Mouse (Mus musculus): ENCODE data around the gene Grik5. TPM values are rescaled to one million over a fixed set of nuclear protein-coding genes. Genes with fewer than 3 reads are reported as not detected.

Grik5 gene
- total and polyA plus RNA-seq, 2 experiments from 2014 or later, result 18.6 to 153 TPM

DNA sequence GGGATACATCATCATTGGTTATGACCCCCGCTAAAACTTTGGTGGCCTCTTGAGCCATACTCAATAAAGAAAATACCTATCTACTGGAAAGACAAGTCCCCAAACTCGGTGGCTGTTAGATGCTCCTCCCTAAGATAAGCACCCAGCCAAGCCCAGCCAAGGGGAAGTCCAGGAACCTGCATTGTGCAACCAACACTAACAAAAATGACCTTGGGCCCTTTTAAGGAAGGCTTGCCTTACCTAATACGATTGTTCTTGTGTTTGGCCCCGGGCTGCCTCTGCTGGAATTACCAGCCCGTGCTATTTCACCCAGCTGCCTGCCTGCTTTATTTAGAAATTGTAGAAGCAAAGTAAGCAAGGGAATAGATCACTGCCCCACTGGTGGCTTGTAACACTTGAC lies 12.5 kb upstream of the Grik5 start:
- H3K27me3 ChIP-seq (ENCODE audit: insufficient read depth, low read length), result no peaks in the 10 kb centered on the region
- 87% methylated on average over 5 of the region's 5 CpGs for WGBS
- no peaks in the 10 kb centered on the region for H3K9me3 ChIP-seq (ENCODE audit: low read length)
- no peak for ATAC-seq (ENCODE audit: low FRiP score)
- peaks cover 54% of the 10 kb centered on the region for H3K36me3 ChIP-seq (ENCODE audit: insufficient read depth, low read length)
- H3K4me3 ChIP-seq (ENCODE audit: low read depth, low read length), result no peak overlapping the region
- no peak overlapping the region for H3K4me2 ChIP-seq (ENCODE audit: low read depth, low read length, poor library complexity, severe bottlenecking)
- no peaks in the 10 kb centered on the region for H3K4me1 ChIP-seq (ENCODE audit: insufficient read depth, low read length)
- no peak overlapping the region for H3K27ac ChIP-seq (ENCODE audit: low read depth, low read length)
- no peak for TF ChIP-seq CTCF (IDR thresholded peaks at IDR 0.05)
- DNase-seq (ENCODE audit: low spot score), result no peak
- H3K9ac ChIP-seq (replicated peaks; ENCODE audit: low read length, poor library complexity, severe bottlenecking), result no peak overlapping the region

DNA sequence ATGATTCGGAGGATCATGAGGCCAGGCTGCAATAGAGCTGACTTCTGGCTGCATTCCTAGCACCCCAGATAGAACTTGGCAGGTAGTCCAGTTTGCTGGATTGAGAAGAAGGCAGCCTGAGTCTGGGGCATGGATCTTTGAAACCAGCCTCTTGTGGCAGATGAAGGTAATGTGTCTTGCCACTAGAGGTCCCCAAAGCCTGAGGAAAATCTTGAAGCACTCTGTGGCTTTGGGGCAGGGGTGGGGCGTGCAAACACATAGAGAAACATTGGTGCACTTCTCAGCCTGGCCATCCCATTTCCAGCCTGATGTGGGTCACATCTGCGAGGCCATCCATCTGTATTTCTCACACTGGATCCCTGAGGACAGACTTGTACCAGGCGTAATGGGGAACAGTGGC lies 10.4 kb upstream of the Grik5 start:
- ATAC-seq (ENCODE audit: low FRiP score), result no peak; the same call in 1 of the 2 replicates

DNA sequence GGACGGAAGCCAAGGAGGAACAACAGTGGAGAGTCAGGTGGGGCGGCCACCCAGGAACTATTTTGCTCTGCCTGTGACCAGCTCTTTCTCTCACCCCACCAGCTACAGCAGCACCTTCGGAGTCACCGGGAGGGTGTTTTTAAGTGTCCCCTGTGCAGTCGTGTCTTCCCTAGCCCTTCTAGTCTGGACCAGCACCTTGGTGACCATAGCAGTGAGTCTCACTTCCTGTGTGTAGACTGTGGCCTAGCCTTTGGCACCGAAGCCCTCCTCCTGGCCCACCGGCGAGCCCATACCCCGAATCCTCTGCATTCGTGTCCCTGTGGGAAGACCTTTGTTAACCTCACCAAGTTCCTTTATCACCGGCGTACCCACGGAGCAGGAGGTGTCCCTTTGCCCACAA lies 8.3 kb upstream of the Grik5 start:
- no peak overlapping the region for H3K4me3 ChIP-seq (ENCODE audit: low read depth, low read length)
- no peak for ATAC-seq (ENCODE audit: low FRiP score)
- no peaks in the 10 kb centered on the region for H3K27me3 ChIP-seq (ENCODE audit: insufficient read depth, low read length)
- DNase-seq (ENCODE audit: low spot score), result no peak
- no peak overlapping the region for H3K4me2 ChIP-seq (ENCODE audit: low read depth, low read length, poor library complexity, severe bottlenecking)
- H3K9ac ChIP-seq (replicated peaks; ENCODE audit: low read length, poor library complexity, severe bottlenecking), result no peak overlapping the region
- 94% methylated on average over 13 of the region's 13 CpGs for WGBS
- H3K36me3 ChIP-seq (ENCODE audit: insufficient read depth, low read length), result peaks cover 53% of the 10 kb centered on the region
- H3K9me3 ChIP-seq (ENCODE audit: low read length), result no peaks in the 10 kb centered on the region
- peaks cover 18% of the 10 kb centered on the region for H3K4me1 ChIP-seq (ENCODE audit: insufficient read depth, low read length)
- no peak for TF ChIP-seq CTCF (IDR thresholded peaks at IDR 0.05)
- no peak overlapping the region for H3K27ac ChIP-seq (ENCODE audit: low read depth, low read length)

More for the DNA sequence above, 10.4 kb upstream of the Grik5 start:
- Histone ChIP-seq H3K9me3 (ENCODE audit: low read length) (no peaks in the 10 kb centered on the region), H3K9ac (replicated peaks; ENCODE audit: low read length, poor library complexity, severe bottlenecking) (no peak overlapping the region), H3K27me3 (ENCODE audit: insufficient read depth, low read length) (no peaks in the 10 kb centered on the region), H3K4me3 (ENCODE audit: low read depth, low read length) (no peak overlapping the region), H3K4me1 (ENCODE audit: insufficient read depth, low read length) (0 out of 2 replicates have a peak, but pooled peaks cover 11% of the 10 kb centered on the region), H3K27ac (ENCODE audit: low read depth, low read length) (no peak overlapping the region), H3K4me2 (ENCODE audit: low read depth, low read length, poor library complexity, severe bottlenecking) (no peak overlapping the region), H3K36me3 (ENCODE audit: insufficient read depth, low read length) (peaks cover 57% of the 10 kb centered on the region)
- 85% methylated on average over 4 of the region's 4 CpGs for WGBS
- DNase-seq (ENCODE audit: low spot score), result peak; percentile 68
- peak; percentile 83 for TF ChIP-seq CTCF (IDR thresholded peaks at IDR 0.05)

DNA sequence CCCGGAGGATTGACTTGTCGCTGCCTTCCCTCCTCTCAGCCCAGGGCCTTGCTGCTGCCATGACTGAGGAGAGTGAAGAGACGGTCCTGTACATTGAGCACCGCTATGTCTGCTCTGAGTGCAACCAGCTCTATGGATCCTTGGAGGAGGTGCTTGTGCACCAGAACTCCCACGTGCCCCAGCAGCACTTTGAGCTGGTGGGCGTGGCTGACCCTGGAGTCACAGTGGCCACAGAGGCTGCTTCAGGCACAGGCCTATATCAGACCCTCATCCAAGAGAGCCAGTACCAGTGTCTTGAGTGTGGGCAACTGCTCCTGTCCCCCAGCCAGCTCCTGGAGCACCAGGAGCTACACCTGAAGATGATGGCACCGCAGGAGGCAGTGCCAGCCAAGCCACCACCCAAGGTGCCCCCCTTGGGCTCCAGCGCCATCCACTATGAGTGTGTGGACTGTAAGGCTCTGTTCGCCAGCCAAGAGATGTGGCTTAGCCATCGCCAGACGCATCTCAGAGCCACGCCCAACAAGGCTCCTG lies 7.4 kb upstream of the Grik5 start:
- H3K36me3 ChIP-seq (ENCODE audit: insufficient read depth, low read length), result peaks cover 48% of the 10 kb centered on the region
- H3K4me2 ChIP-seq (ENCODE audit: low read depth, low read length, poor library complexity, severe bottlenecking), result no peak overlapping the region
- no peak overlapping the region for H3K9ac ChIP-seq (replicated peaks; ENCODE audit: low read length, poor library complexity, severe bottlenecking)
- no peaks in the 10 kb centered on the region for H3K27me3 ChIP-seq (ENCODE audit: insufficient read depth, low read length)
- H3K27ac ChIP-seq (ENCODE audit: low read depth, low read length), result no peak overlapping the region
- H3K4me3 ChIP-seq (ENCODE audit: low read depth, low read length), result no peak overlapping the region
- H3K9me3 ChIP-seq (ENCODE audit: low read length), result no peaks in the 10 kb centered on the region
- ATAC-seq (ENCODE audit: low FRiP score) (no peak), DNase-seq (ENCODE audit: low spot score) (no peak)
- peaks cover 18% of the 10 kb centered on the region for H3K4me1 ChIP-seq (ENCODE audit: insufficient read depth, low read length)
- 78% methylated on average over 12 of the region's 12 CpGs for WGBS
- no peak for TF ChIP-seq CTCF (IDR thresholded peaks at IDR 0.05)

DNA sequence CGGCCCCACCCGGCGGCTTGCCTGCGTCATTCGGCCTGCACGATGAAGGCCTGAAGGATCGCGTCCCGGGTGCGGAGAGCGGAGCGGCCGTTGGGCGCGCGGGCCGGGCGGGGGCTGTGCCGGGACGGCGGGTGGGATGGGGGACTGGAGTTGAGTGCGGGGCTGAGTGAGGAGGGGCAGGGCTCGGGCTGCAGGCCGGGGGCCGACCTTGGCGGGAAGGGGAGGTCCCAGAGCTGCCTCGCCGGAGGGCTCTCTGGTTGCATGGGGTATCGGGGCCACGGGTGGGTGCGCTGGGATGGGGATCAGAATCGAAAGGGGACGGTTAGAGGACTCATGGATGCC lies 5.2 kb upstream of the Grik5 start:
- under 1% methylated on average over 30 of the region's 33 CpGs for WGBS
- Histone ChIP-seq H3K27me3 (ENCODE audit: insufficient read depth, low read length) (no peaks in the 10 kb centered on the region), H3K9me3 (ENCODE audit: low read length) (no peaks in the 10 kb centered on the region), H3K27ac (ENCODE audit: low read depth, low read length) (peak overlapping the region; percentile 94), H3K4me3 (ENCODE audit: low read depth, low read length) (peak overlapping the region; percentile 92), H3K36me3 (ENCODE audit: insufficient read depth, low read length) (peaks cover 29% of the 10 kb centered on the region), H3K4me1 (ENCODE audit: insufficient read depth, low read length) (peaks cover 24% of the 10 kb centered on the region), H3K4me2 (ENCODE audit: low read depth, low read length, poor library complexity, severe bottlenecking) (peak overlapping the region; percentile 63), H3K9ac (replicated peaks; ENCODE audit: low read length, poor library complexity, severe bottlenecking) (peak overlapping the region; percentile 96)
- DNase-seq (ENCODE audit: low spot score), result no peak
- peak; percentile 26; the same call in 1 of the 2 replicates for ATAC-seq (ENCODE audit: low FRiP score)
- no peak for TF ChIP-seq CTCF (IDR thresholded peaks at IDR 0.05)

DNA sequence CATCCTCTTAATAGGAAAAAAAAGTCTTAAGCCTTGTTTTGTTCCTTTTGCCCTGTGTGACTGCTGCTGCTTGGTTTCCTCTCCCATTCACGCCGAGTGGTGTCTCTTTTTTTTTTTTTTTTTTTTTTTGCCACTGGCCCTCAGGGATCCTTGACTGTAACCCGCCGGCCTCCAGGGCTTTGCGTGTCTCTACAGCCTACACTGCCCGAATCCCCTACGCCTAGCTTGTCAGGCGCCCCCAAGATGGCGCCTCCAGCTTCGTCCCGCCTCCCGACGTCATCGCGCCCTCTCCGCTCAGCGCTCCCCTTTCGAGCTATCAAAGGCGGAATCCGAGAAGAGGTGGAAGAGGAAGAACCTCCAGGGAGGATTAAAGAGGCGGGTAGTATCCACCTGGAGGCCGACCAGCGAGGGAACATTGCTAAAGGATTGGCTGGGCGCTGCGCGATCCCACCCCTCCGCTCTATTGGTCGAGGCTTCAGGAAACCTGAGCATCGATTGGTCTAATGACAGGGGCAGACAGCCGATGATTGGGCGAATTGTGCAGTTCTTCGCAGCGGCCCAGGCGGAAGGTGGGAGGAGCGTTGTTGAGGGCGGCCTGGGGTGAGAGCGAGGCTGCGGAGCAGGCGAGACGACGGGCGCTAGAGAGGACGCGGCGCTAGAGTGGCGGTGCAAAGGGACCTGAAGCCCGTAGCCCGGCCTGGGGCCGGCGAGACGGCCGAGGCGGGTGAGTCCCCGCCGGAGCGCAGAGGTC lies 4.7 kb upstream of the Grik5 start:
- TF ChIP-seq CTCF (IDR thresholded peaks at IDR 0.05), result peak; percentile 39
- peak overlapping the region; percentile 96 for H3K9ac ChIP-seq (replicated peaks; ENCODE audit: low read length, poor library complexity, severe bottlenecking)
- peak; percentile 100 for DNase-seq (ENCODE audit: low spot score)
- H3K4me1 ChIP-seq (ENCODE audit: insufficient read depth, low read length), result peaks cover 24% of the 10 kb centered on the region
- peak overlapping the region; percentile 92 for H3K4me3 ChIP-seq (ENCODE audit: low read depth, low read length)
- peak overlapping the region; percentile 94 for H3K27ac ChIP-seq (ENCODE audit: low read depth, low read length)
- no peaks in the 10 kb centered on the region for H3K9me3 ChIP-seq (ENCODE audit: low read length)
- H3K36me3 ChIP-seq (ENCODE audit: insufficient read depth, low read length), result peaks cover 23% of the 10 kb centered on the region
- peak; percentile 96 for ATAC-seq (ENCODE audit: low FRiP score)
- H3K4me2 ChIP-seq (ENCODE audit: low read depth, low read length, poor library complexity, severe bottlenecking), result peak overlapping the region; percentile 63
- under 1% methylated on average over 56 of the region's 56 CpGs for WGBS
- no peaks in the 10 kb centered on the region for H3K27me3 ChIP-seq (ENCODE audit: insufficient read depth, low read length)
